In the genomic region with DNA sequence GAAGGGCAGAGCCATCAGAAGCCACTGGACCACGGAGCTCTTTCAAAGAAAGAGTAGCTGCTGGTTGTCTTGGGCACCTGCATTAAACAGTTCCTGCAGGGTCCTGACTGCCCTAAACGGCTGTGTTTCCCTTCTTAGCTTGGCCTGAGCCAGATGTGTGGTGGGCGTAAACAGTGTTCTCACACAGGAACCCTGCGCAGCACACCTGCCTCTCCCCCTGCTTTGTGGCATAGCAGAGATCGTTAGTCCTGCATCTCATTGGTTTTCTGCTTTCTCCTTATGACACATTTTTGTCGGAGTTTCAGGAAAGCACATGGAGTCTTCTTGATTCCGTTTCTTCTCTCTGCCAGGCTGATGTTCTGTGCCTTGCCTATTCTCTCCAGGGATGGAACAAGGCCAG, we compare ENCODE assay signal across 1 mouse cellular context.
TF ChIP-seq lines count a peak whose summit lies in the region.

No protein-coding gene starts in this region.

TF ChIP-seq in CH12.LX, 34 proteins besides CTCF, POLR2A, EP300 and RAD21 (continued from another document):
- TF ChIP-seq USF1 (IDR thresholded peaks at IDR 0.05; ENCODE audit: low read depth, low read length) (no peak), ZNF384 (IDR thresholded peaks at IDR 0.05; ENCODE audit: low read depth, low read length) (no peak; the same call in 1 of the 2 replicates), ZMIZ1 (IDR thresholded peaks at IDR 0.05; ENCODE audit: low read depth, low read length) (no peak), PAX5 (IDR thresholded peaks at IDR 0.05; ENCODE audit: low read length) (no peak), MAZ (IDR thresholded peaks at IDR 0.05; ENCODE audit: low read depth, low read length) (no peak), NELFE (IDR thresholded peaks at IDR 0.05; ENCODE audit: low read depth, low read length) (no peak), POLR2AphosphoS2 (IDR thresholded peaks at IDR 0.05; ENCODE audit: low read depth, low read length) (no peak), USF2 (conservative IDR thresholded peaks at IDR 0.05; ENCODE audit: low read depth, low read length) (no peak; the same call in 1 of the 2 replicates)
TF ChIP-seq in CH12.LX: peak in this region for 17.
